Mouse (Mus musculus) MEL (cell line): ENCODE measurements around the gene Sntg2. TPM values are rescaled to one million over a fixed set of nuclear protein-coding genes. Genes with fewer than 3 reads are reported as not detected.

Experiments
- DNase-seq: peaks from one replicate; pipeline ENCODE4 v3.0.0; 2011; ENCODE audit warnings: low read depth, low spot score
- H3K27ac ChIP-seq: 2 replicates; pipeline ENCODE4 v1.5.1; 2012; ENCODE audit warnings: low read depth, mild to moderate bottlenecking, control low read depth, low read length, moderate library complexity; ENCODE audit not compliant: control insufficient read depth
- H3K27me3 ChIP-seq, 2 experiments: fragments of 150-350 bp in 1 of 2; sonication (generic) in 1 of 2; 2 replicates each; pipeline ENCODE4 v1.6.1; 2012; ENCODE audit warnings: low read length in 2 of 2, mild to moderate bottlenecking in 2 of 2, improper control_type of control experiment in 1 of 2, moderate library complexity in 1 of 2; ENCODE audit not compliant: insufficient read depth in 2 of 2, control insufficient read depth in 1 of 2
- H3K36me3 ChIP-seq, 2 experiments: 2 replicates each; pipeline ENCODE4 v1.6.1; 2012 to 2014; ENCODE audit warnings: low read length in 2 of 2, improper control_type of control experiment in 1 of 2, inconsistent platforms in 1 of 2, mild to moderate bottlenecking in 1 of 2; ENCODE audit not compliant: insufficient read depth in 2 of 2, control insufficient read depth in 1 of 2
- H3K4me1 ChIP-seq, 2 experiments: fragments of 150-350 bp in 1 of 2; sonication (generic) in 1 of 2; 2 replicates each; pipeline ENCODE4 v1.6.1; 2012; ENCODE audit warnings: low read length in 2 of 2, improper control_type of control experiment in 1 of 2, mild to moderate bottlenecking in 1 of 2; ENCODE audit not compliant: insufficient read depth in 2 of 2, control insufficient read depth in 1 of 2
- H3K4me3 ChIP-seq, 2 experiments: fragments of 150-350 bp in 1 of 2; sonication (generic) in 1 of 2; 2 replicates each; pipeline ENCODE4 v1.5.1; 2012; ENCODE audit warnings: low read depth in 2 of 2, low read length in 2 of 2, mild to moderate bottlenecking in 2 of 2, moderate library complexity in 2 of 2, control low read depth in 1 of 2, improper control_type of control experiment in 1 of 2; ENCODE audit not compliant: control insufficient read depth in 1 of 2, insufficient read depth in 1 of 2
- H3K79me2 ChIP-seq: 2 replicates; pipeline ENCODE4 v1.6.1; 2012; ENCODE audit warnings: mild to moderate bottlenecking, low read length, moderate library complexity; ENCODE audit not compliant: control insufficient read depth, poor library complexity, insufficient read depth
- H3K9ac ChIP-seq: 2 replicates; pipeline ENCODE4 v1.6.1; 2012; ENCODE audit warnings: low read depth, mild to moderate bottlenecking, control low read depth, low read length, moderate library complexity; ENCODE audit not compliant: control insufficient read depth, poor library complexity, severe bottlenecking
- H3K9me3 ChIP-seq: fragments of 150-350 bp; sonication (generic); replicated peaks from 2 replicates; pipeline ENCODE4 v1.6.1; 2012; ENCODE audit warnings: mild to moderate bottlenecking, low read length, improper control_type of control experiment, moderate library complexity; ENCODE audit not compliant: insufficient read depth
- CHD1 ChIP-seq: IDR thresholded peaks from 2 replicates; pipeline ENCODE4 v1.6.1; 2012; ENCODE audit warnings: low read depth, mild to moderate bottlenecking, inconsistent platforms, low read length, improper control_type of control experiment
- E2F4 ChIP-seq: IDR thresholded peaks from 2 replicates; pipeline ENCODE4 v1.6.1; 2011; ENCODE audit warnings: low read depth, low read length, improper control_type of control experiment, borderline replicate concordance
- ETS1 ChIP-seq: IDR thresholded peaks from 2 replicates; pipeline ENCODE4 v1.6.1; 2012; ENCODE audit warnings: low read depth, mild to moderate bottlenecking, inconsistent platforms, low read length, improper control_type of control experiment, moderate library complexity
- GABPA ChIP-seq: IDR thresholded peaks from 2 replicates; pipeline ENCODE4 v1.6.1; 2012; ENCODE audit warnings: low read depth, mild to moderate bottlenecking, inconsistent platforms, low read length, improper control_type of control experiment, moderate library complexity
- JUND ChIP-seq: IDR thresholded peaks from 2 replicates; pipeline ENCODE4 v1.6.1; 2011; ENCODE audit warnings: low read depth, mild to moderate bottlenecking, improper control_type of control experiment, low read length
- KAT2A ChIP-seq: conservative IDR thresholded peaks from 2 replicates; pipeline ENCODE4 v1.6.1; 2012; ENCODE audit warnings: low read depth, low read length, improper control_type of control experiment, inconsistent platforms
- MAFK ChIP-seq: IDR thresholded peaks from 2 replicates; pipeline ENCODE4 v1.6.1; 2011; ENCODE audit warnings: low read depth, mild to moderate bottlenecking, low read length, improper control_type of control experiment, borderline replicate concordance
- MAX ChIP-seq: IDR thresholded peaks from 2 replicates; pipeline ENCODE4 v1.6.1; 2011; ENCODE audit warnings: low read length, improper control_type of control experiment
- MEF2A ChIP-seq: IDR thresholded peaks from 2 replicates; pipeline ENCODE4 v1.6.1; 2014; ENCODE audit warnings: low read depth, mild to moderate bottlenecking, inconsistent platforms, low read length, improper control_type of control experiment; ENCODE audit not compliant: poor library complexity, insufficient replicate concordance, severe bottlenecking; ENCODE audit errors: extremely low read depth
- NELFE ChIP-seq: IDR thresholded peaks from 2 replicates; pipeline ENCODE4 v1.6.1; 2011; ENCODE audit warnings: low read depth, low read length, improper control_type of control experiment
- NRF1 ChIP-seq: IDR thresholded peaks from 2 replicates; pipeline ENCODE4 v1.6.1; 2014; ENCODE audit warnings: low read depth, mild to moderate bottlenecking, inconsistent platforms, low read length, improper control_type of control experiment, moderate library complexity; ENCODE audit not compliant: poor library complexity, insufficient read depth, severe bottlenecking
- POLR2AphosphoS2 ChIP-seq: IDR thresholded peaks from 2 replicates; pipeline ENCODE4 v1.6.1; 2011; ENCODE audit warnings: low read length, improper control_type of control experiment
- POLR2AphosphoS5 ChIP-seq: IDR thresholded peaks from 2 replicates; pipeline ENCODE4 v1.6.1; 2012; ENCODE audit warnings: low read depth, borderline replicate concordance, mild to moderate bottlenecking, inconsistent platforms, low read length, moderate library complexity, mixed read lengths
- RAD21 ChIP-seq: IDR thresholded peaks from 2 replicates; pipeline ENCODE4 v1.6.1; 2011; ENCODE audit warnings: mild to moderate bottlenecking, low read depth, low read length, improper control_type of control experiment
- RCOR1 ChIP-seq: IDR thresholded peaks from 2 replicates; pipeline ENCODE4 v1.6.1; 2012; ENCODE audit warnings: low read depth, mild to moderate bottlenecking, inconsistent platforms, low read length, improper control_type of control experiment
- TAL1 ChIP-seq: IDR thresholded peaks from 2 replicates; pipeline ENCODE4 v1.6.1; 2012; ENCODE audit warnings: mild to moderate bottlenecking, inconsistent platforms, low read length, moderate library complexity, mixed read lengths
- TBP ChIP-seq: IDR thresholded peaks from 2 replicates; pipeline ENCODE4 v1.8.0; 2011; ENCODE audit warnings: low read depth, low read length, improper control_type of control experiment
- UBTF ChIP-seq: IDR thresholded peaks from 2 replicates; pipeline ENCODE4 v1.6.1; 2012; ENCODE audit warnings: low read depth, mild to moderate bottlenecking, inconsistent platforms, low read length, improper control_type of control experiment, moderate library complexity, borderline replicate concordance; ENCODE audit not compliant: insufficient read depth
- ZC3H11A ChIP-seq: IDR thresholded peaks from 2 replicates; pipeline ENCODE4 v1.6.1; 2012; ENCODE audit warnings: low read depth, mild to moderate bottlenecking, inconsistent platforms, low read length, improper control_type of control experiment
- ZKSCAN1 ChIP-seq: IDR thresholded peaks from 2 replicates; pipeline ENCODE4 v1.6.1; 2012; ENCODE audit warnings: low read depth, mild to moderate bottlenecking, inconsistent platforms, low read length, improper control_type of control experiment, moderate library complexity
- ZNF384 ChIP-seq: IDR thresholded peaks from 2 replicates; pipeline ENCODE4 v1.6.1; 2012; ENCODE audit warnings: low read depth, mild to moderate bottlenecking, inconsistent platforms, low read length, improper control_type of control experiment
- polyA plus RNA-seq, 2 experiments: library from polyadenylated mRNA; stranded (reverse) in 1 of 2; unstranded in 1 of 2; fragments of >175 nt in 1 of 2; fragments of >200 nt in 1 of 2; gene quantifications; 2 replicates each; pipeline versions ENCODE4 v1.2.1 to v1.2.4; 2012; ENCODE audit warnings: low replicate concordance in 2 of 2, low read depth in 1 of 2; ENCODE audit not compliant: insufficient read length in 2 of 2, insufficient read depth in 1 of 2, missing spikeins in 1 of 2
- total RNA-seq: library from RNA; depleted of rRNA; stranded (reverse); fragments of 300-350 nt; gene quantifications from 2 replicates; pipeline ENCODE4 v1.2.3, GENCODE M21; 2012

Sntg2 gene
- total and polyA plus RNA-seq, 3 experiments = not detected

GRCm38 (mm10) chr12:30357666-30358065 lies 15.5 kb downstream of the Sntg2 start:
- no peak overlapping the region for H3K9ac ChIP-seq
- no peaks in the 10 kb centered on the region for H3K36me3 ChIP-seq
- no peaks in the 10 kb centered on the region for H3K27me3 ChIP-seq
- H3K9me3 ChIP-seq = no peaks in the 10 kb centered on the region
- no peaks in the 10 kb centered on the region for H3K79me2 ChIP-seq
- no peak for DNase-seq
- H3K4me1 ChIP-seq = no peaks in the 10 kb centered on the region
- H3K27ac ChIP-seq = no peak overlapping the region
- no peak overlapping the region for H3K4me3 ChIP-seq
- TF ChIP-seq GABPA (no peak), RAD21 (no peak), ETS1 (no peak)
- TF ChIP-seq, all 39 proteins: peak for 0

GRCm38 (mm10) chr12:30352393-30352792 lies 20.8 kb downstream of the Sntg2 start:
- no peaks in the 10 kb centered on the region for H3K36me3 ChIP-seq
- TF ChIP-seq KAT2A (no peak), TBP (no peak), TAL1 (no peak), MAFK (no peak), UBTF (no peak), POLR2AphosphoS2 (no peak), RAD21 (no peak), MEF2A (no peak), POLR2AphosphoS5 (no peak), CHD1 (no peak), MAX (no peak), NELFE (no peak), RCOR1 (no peak), E2F4 (no peak), ZNF384 (no peak), ZC3H11A (no peak), NRF1 (no peak), JUND (no peak), ZKSCAN1 (no peak)
- H3K9me3 ChIP-seq = no peaks in the 10 kb centered on the region
- H3K27ac ChIP-seq = no peak overlapping the region
- no peaks in the 10 kb centered on the region; a peak in 1 of 4 replicates for H3K27me3 ChIP-seq
- no peak overlapping the region for H3K4me3 ChIP-seq
- H3K9ac ChIP-seq = no peak overlapping the region
- no peaks in the 10 kb centered on the region for H3K4me1 ChIP-seq
- no peak for DNase-seq
- H3K79me2 ChIP-seq = no peaks in the 10 kb centered on the region
